Mouse (Mus musculus): ENCODE results near the gene Nus1. TPM values are rescaled to one million over a fixed set of nuclear protein-coding genes. Genes with fewer than 3 reads are reported as not detected.

The Nus1 gene
- total RNA-seq, 2 experiments from 2014 or later = 52.0 to 63.4 TPM

DNA sequence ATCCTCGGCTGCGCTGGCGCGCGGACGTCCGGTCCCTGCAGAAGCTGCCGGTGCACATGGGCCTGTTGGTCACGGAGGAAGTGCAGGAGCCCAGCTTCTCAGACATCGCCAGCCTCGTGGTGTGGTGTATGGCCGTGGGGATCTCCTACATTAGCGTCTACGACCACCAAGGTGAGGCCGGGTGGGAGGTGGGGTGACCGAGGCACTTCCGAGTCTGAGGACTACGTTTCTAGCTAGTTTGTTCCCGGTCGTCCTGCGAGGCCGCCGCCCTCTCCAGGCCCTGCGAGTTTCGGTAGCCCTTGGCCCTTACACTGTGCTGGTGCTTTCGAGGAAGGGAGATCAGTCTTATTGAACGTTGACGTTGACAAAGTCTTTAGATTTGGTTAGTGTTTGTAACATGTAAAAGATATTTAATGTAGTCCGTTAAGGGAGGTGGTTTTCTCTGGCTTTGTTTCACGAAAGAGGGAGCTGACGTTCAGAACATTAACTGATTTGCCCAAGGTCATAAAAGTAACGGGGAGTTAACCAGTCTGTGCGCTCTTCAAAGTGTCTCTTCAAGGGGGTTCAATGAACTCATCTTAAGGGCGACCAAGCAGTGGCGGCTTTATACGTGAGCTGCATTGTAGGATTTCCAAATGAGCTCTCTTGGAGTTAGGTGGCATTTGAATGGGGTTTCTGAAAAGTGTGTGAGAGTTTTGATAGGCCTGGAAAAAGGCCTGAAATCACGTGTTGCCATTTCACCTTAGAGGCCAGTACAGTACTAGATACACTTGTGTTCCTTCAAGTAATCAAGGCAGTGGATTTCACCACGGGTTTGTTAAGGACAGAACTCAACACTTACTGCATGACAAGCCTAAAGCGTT is 882 bp downstream of the Nus1 start:
- DNase-seq = peak in 1 of 2 experiments; percentile 4

DNA sequence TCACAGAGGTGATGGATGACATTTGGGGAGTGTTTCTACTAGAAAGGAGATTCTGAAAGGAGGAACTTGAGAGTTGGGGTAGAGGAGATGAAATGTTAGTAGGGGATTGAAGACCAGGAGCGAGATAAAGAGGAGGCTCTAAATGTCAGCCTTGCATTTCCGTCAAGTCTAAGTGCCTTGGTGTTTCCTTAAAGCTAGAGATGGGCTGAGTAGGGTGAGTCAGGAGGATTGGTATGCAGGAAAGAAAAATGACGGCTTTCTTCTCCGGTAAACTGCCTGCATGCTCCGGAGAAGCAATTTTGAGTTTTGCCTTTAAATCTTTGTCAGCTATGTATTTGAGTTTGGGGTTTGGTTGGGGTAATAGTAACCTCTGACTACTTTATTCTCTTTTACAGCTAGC is 1.6 kb downstream of the Nus1 start:
- DNase-seq = no peak

DNA sequence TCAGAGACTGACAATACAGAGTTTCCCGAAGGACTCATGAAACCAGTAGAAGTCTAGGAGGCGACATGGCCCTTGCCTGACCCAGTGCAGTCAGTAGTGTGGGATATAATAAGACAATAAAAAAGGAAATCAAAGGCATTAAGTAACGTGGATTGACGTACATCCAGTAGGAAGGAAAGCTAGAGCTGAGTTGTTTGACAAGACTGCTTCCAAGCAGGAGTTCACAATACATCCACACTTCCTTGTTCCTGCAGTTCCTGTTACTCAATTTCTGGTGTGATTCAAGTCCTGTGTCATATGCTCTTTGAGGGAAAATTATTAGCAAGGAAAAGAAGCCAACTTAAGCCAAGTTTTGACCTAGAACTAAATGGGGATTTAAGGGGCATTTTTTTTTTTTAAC is 2.1 kb downstream of the Nus1 start:
- DNase-seq = no peak

DNA sequence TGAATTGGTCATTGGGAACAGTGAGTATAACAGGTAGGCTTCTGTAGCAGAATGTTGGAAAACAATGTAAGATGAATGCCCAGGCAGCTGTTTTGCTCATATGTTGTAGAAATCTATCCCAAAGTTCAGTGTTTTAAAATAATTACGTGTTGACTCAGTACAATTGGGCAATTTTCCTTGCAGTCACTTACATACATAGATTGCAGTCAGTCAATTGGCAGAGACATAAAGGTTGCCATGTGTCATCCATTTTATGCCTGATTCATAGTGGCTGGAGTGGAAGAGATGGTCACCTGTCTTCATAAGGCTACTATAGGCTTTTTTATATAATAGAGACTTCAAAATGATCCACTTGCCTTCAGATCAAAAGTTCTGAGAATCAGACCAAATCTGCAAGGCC is 3.2 kb downstream of the Nus1 start:
- DNase-seq = no peak

DNA sequence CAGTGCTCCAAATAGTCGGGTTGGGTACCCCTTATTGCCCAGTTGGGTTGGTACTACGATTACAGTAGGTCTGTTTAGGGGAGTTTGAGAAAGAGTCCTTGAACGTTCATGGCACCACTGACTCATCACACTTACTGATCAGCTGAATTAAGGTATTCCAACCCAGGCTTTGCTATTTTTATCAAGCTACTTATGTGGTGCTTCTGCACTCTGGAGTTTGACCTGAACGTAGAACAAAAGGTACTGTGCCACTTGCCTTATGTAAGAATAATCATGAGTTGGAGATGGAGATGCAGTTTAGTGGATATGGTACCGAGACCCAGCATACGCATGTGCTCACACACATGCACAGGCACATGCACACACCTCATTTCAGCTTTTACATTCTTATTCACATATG is 4.4 kb downstream of the Nus1 start:
- no peak for DNase-seq

DNA sequence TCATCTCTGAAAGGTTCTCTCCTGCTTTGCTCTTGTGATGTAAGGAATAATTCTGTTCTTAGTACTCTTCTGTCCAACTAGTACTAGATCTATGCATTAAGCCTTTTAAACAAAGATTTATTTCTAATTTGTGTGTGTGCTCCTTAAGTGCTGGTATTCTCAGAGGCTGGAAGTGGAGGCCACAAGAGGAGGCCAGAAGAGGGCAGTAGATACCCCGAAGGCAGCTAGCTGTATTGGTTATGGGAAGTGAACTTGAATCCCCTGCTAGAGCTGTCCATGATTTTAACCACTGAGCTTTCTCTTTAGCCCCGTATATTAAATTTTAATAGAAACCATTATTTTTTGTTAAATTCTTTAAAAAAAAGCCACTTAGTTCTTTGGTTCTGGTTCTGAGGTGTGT is 5.8 kb downstream of the Nus1 start:
- DNase-seq = no peak

DNA sequence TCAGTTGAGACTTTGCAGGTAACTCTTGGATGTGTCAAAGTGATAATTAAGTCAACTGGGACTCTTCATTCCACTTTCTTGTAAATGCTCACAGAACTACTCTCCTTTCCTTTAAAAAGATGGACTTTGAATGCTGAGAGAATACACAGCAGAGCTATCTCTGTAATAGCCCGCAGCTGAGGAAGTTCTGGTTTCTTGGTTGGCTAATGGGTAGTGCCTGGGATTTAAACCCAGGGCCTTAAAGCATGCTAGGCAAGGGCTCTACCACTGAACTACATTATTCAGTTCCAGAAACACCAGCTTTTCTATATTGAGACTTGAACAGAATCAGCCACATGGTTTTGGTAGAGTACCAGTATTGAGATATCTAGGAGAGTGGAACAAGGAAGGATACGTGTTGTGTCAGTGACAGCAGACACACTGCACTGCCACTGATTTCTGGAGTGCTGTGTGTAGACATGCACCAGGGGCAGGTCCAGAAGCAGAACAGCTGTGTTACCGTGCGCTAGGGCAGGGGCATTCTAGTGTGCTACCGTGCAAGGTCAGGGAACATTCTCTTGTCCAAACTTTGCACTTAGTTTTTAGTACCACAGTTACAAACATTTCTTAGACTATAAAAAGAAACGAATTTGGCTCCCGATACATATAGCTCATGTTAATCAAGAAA is 9.1 kb downstream of the Nus1 start:
- DNase-seq = no peak

DNA sequence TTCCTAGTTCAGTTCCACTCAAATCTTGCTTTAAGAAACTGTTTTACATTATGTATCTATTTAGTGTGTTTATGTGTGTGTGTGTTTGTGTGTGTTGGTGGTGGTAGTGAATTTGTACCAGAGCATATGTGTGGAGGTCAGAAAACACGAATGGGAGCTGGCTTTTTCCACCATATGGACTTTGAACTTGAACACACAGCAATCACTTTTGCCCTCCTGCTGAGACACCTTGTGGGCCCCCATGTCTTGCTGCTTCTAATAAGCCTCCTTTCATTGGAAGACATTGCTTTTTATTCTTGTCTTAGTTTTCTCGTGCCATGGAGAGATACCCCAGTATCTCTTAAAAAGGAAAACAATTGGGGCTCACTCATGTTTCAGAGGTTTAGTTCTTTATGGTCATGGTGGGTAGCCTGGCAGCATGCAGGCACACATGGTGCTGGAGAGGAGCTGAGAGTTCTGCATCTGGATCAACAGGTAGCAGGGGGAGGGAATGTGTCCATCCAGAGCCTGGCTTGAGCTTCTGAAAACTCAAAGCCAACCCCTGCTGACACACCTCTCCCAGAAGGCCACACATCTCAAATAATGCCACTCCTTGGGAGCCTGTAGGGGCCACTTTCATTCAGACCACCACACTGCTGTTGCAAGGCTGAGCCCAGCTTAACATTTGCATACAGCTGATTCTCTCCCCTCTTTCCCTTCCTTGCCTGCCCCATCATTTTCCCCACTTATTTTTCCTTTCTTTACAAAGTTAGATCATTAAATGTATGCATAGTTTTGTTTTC is 10.5 kb downstream of the Nus1 start:
- no peak for DNase-seq

DNA sequence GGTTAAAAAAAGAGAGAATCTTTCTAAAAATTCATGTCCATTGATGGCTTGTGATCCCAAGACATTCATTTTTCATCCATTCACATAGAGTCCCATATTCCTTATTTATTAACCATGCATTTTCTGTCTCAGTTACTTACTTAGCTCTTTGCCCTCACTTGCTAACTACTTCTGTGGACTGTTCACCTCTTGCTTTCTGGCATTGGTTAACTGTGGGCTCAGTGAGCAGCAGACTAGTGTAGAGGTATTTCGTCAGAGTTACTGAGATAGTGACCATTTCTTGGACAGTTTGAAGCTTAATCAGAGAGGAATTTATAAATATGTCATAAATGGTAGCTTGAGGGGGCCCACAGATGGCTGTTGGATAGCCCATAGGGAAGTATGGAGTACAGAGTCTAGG is 13.6 kb downstream of the Nus1 start:
- no peak for DNase-seq

DNA sequence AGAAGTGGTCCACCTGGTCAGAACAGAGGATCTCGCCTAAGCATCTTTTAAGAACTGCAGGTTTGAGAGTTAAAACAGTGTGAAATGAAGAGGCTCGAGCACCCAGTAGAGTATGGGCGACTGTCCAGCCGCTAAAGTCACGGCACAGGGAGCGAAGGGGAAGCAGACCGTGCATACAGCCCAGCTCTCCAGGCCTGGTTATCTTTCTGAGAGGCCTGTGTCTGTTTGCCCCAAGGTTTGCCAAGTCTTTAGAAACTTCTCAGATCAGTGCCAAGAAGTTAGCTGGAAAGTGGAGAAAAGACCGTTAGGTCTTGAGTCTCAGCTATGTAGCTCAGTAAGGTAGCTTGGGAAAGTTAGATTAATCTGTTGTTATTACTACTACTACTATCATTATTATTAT is 17.5 kb downstream of the Nus1 start:
- DNase-seq = no peak

DNA sequence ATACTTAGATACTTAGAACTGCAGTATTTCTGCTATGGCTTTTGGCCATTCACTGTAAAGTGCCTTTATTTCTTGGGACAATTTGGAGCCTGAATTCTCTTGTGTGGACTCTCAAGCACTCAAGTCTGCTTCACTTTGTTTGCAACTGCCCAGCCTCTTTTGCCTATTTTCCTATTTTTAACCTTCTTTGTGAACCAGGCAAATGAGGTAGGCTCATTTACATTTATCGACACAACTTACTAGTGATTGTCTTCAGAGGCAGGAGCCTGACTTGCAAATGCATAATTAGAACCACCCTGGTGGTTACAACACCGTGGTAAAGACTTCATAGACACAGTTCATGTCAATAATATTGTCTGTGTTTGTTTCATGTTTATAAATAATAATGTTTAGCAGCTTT is 43.3 kb downstream of the Nus1 start:
- DNase-seq = no peak

DNA sequence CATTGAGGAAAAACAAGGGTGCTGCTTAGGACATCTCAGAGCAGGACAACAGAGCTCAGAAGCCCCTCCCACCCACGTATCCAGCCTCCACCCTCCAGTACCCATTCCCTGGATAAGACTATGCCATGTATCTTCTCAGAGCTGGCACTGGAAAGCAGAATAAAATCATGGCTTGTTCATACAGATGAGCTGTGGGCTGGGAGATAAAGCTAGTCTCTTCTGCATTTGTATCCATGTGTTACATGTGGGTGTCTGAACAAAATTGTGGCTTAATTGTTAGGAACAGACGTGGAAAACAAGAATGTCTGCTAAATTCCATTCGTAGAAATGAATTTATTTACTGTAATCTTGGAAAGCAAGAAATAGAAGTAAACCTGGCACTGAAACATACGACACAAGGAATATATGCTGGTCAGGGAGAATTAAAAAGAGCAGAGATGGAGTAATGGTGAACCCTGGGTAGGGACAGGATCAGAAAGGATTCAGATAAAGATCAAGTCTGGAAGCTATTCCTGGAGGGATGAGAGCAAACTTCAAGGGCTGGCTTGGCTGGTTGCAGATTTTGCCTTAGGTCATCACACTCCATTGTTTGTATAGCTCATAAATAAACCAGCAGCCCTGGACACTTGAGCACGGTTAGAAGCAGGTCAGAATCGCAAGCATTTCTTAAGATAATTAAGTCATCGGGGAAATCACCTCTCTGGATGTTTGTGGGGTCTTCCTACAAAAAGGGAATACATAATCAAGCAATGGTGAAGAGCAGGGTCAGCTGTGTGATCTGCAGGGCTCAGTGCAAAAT is 46.8 kb downstream of the Nus1 start:
- DNase-seq = no peak

DNA sequence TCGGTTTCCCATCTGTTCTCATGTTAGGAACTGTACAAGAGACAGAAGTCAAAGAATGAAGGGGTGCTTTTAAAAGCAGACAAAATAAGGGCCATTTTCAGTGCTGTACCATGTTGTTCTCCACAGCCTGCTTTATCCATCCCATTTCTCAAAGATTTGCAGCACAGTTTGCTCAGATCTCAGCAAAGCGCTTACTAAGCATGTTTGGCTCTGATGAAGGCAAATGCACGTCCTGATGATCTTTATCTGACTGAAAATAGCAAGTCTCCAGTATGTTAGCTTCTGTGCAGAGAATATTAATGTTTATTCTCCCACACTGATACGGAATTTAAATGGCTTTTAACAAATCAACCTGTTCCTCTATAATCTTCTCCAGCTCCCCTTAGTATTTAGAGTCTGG is 54.2 kb downstream of the Nus1 start:
- no peak for DNase-seq

Other genes with a start within 250 kb of the Nus1 start
- under 1 TPM in 1 of 2 experiments, not detected in 1; 0.03 TPM for gene Ros1, start 222.3 kb upstream of the Nus1 start, total RNA-seq (2021)
- 1 to 10 TPM; 4.2 to 4.3 TPM for gene Dcbld1, start 183.9 kb upstream of the Nus1 start, total RNA-seq (2021)
- gene Gm26741, start 58.8 kb upstream of the Nus1 start, total RNA-seq (2021) = not detected
- 10 to 100 TPM; 23.3 to 27.3 TPM for gene Gopc, start 35.4 kb upstream of the Nus1 start, total RNA-seq (2021)
- under 1 TPM; 0.13 to 0.26 TPM for gene Nepn, start 28.6 kb upstream of the Nus1 start, total RNA-seq (2021)

Measured in adrenal gland, postnatal 36 days (tissue).